Mouse (Mus musculus) hindbrain, embryonic 14.5 days (tissue): Measurements from ENCODE around the gene Grid1. TPM values are rescaled to one million over a fixed set of nuclear protein-coding genes. Genes with fewer than 3 reads are reported as not detected.

Experiments used
- ATAC-seq: fragments of 200-750 bp; cut with Nextera tagmentation; 2 replicates; pipeline ENCODE4 v1.8.0; 2017; ENCODE audit warnings: moderate number of reproducible peaks, mild to moderate bottlenecking, moderate TSS enrichment, moderate library complexity; ENCODE audit not compliant: low FRiP score
- DNase-seq: peaks from one replicate; pipeline ENCODE4 v3.0.0-alpha.2; 2015; ENCODE audit warnings: low spot score
- H3K27ac ChIP-seq: fragments of 300-500 bp; sonication (generic); 2 replicates; pipeline ENCODE4 v1.5.1; 2014; ENCODE audit warnings: mild to moderate bottlenecking, moderate library complexity
- H3K27me3 ChIP-seq: fragments of 300-500 bp; sonication (generic); 2 replicates; pipeline ENCODE4 v1.6.1; 2014; ENCODE audit warnings: mild to moderate bottlenecking, low read length, mixed read lengths; ENCODE audit not compliant: control insufficient read depth, insufficient read depth
- H3K36me3 ChIP-seq: fragments of 300-500 bp; sonication (generic); replicated peaks from 2 replicates; pipeline ENCODE4 v1.6.1; 2014; ENCODE audit not compliant: control insufficient read depth, insufficient read depth
- H3K4me1 ChIP-seq: fragments of 300-500 bp; sonication (generic); replicated peaks from 2 replicates; pipeline ENCODE4 v1.6.1; 2014; ENCODE audit warnings: antibody characterized with exemption, low read length, mixed read lengths; ENCODE audit not compliant: control insufficient read depth, insufficient read depth
- H3K4me2 ChIP-seq: fragments of 300-500 bp; sonication (generic); replicated peaks from 2 replicates; pipeline ENCODE4 v1.6.1; 2014; ENCODE audit warnings: mild to moderate bottlenecking, moderate library complexity
- H3K4me3 ChIP-seq: fragments of 300-500 bp; sonication (generic); replicated peaks from 2 replicates; pipeline ENCODE4 v1.5.1; 2014; ENCODE audit warnings: mild to moderate bottlenecking, low read length
- H3K9ac ChIP-seq: fragments of 300-500 bp; sonication (generic); 2 replicates; pipeline ENCODE4 v1.6.1; 2014
- H3K9me3 ChIP-seq: fragments of 300-500 bp; sonication (generic); 2 replicates; pipeline ENCODE4 v1.6.1; 2016; ENCODE audit warnings: low read length; ENCODE audit not compliant: control insufficient read depth
- WGBS: fragments of 180-500 bp; shearing (Covaris S2); extraction: QIAGEN DNeasy Blood & Tissue Kit; methylation state at CpG from one replicate; pipeline ENCODE4 v1.1.7; 2014; 5-methylcytosine and 5-hydroxymethylcytosine counted together
- polyA plus RNA-seq: library from polyadenylated mRNA; unstranded; fragments of >200 nt; fragmentation: Nextera tagmentation; extraction: Ambion mirVana; gene quantifications from 2 replicates; pipeline ENCODE4 v1.2.1, GENCODE M21; 2014

Gene Grid1
- polyA plus RNA-seq, 1 experiment from 2014 or later: 7.7 TPM

DNA sequence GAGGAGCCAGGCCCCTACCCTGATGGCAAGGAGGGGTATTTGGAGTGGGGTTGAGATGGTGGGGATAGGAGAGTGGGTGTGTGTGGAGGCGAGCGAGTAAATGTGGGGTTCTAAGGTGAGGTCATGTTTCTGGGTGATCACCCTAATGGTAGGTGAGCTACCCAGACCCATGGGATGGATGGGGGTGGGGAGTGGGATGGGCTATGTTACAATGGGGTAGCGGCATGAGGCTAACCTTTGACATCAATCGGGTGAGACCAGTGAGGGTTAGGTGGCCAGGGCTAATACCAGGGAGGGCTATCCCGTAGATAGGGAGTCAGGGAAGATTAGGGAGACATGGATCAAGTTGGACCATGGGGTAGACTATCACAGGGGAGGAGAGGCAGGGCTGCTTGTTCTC, 27.7 kb downstream of the Grid1 start:
- Histone ChIP-seq H3K9ac (no peak overlapping the region), H3K36me3 (no peaks in the 10 kb centered on the region), H3K9me3 (no peaks in the 10 kb centered on the region), H3K4me1 (no peaks in the 10 kb centered on the region; the same call in 1 of the 2 replicates), H3K27me3 (no peaks in the 10 kb centered on the region), H3K27ac (no peak overlapping the region), H3K4me2 (no peak overlapping the region), H3K4me3 (no peak overlapping the region)
- WGBS: 95% methylated on average over 5 of the region's 5 CpGs
- ATAC-seq (0 out of 2 replicates have a peak, but pooled peaks have one; percentile 31), DNase-seq (no peak)

GRCm38 (mm10) chr14:34860891-34861780, 41.2 kb downstream of the Grid1 start:
- WGBS: 81% methylated on average over 9 of the region's 9 CpGs
- Histone ChIP-seq H3K9ac (no peak overlapping the region), H3K36me3 (no peaks in the 10 kb centered on the region), H3K4me2 (no peak overlapping the region), H3K27me3 (no peaks in the 10 kb centered on the region), H3K4me3 (no peak overlapping the region), H3K4me1 (no peaks in the 10 kb centered on the region), H3K9me3 (no peaks in the 10 kb centered on the region), H3K27ac (no peak overlapping the region)
- DNase-seq (no peak), ATAC-seq (no peak)

GRCm38 (mm10) chr14:34867266-34867665, 47.4 kb downstream of the Grid1 start:
- H3K27ac ChIP-seq: no peak overlapping the region
- 26% methylated on average over 5 of the region's 5 CpGs for WGBS
- H3K36me3 ChIP-seq: no peaks in the 10 kb centered on the region
- no peak overlapping the region for H3K9ac ChIP-seq
- ATAC-seq: no peak
- no peak overlapping the region for H3K4me3 ChIP-seq
- H3K9me3 ChIP-seq: no peaks in the 10 kb centered on the region
- H3K4me1 ChIP-seq: no peaks in the 10 kb centered on the region
- no peaks in the 10 kb centered on the region for H3K27me3 ChIP-seq
- H3K4me2 ChIP-seq: no peak overlapping the region
- peak; percentile 55 for DNase-seq

- no peaks in the 10 kb centered on the region for H3K9me3 ChIP-seq
- H3K9ac ChIP-seq: no peak overlapping the region
- no peak overlapping the region for H3K4me2 ChIP-seq
- H3K27ac ChIP-seq: no peak overlapping the region
- H3K4me1 ChIP-seq: 0 out of 2 replicates have a peak, but pooled peaks cover 2% of the 10 kb centered on the region
- H3K4me3 ChIP-seq: no peak overlapping the region
- 59% methylated on average over 6 of the region's 6 CpGs for WGBS
- ATAC-seq (peak; percentile 77), DNase-seq (peak; percentile 57)
- no peaks in the 10 kb centered on the region for H3K27me3 ChIP-seq
- H3K36me3 ChIP-seq: no peaks in the 10 kb centered on the region
Observed at GRCm38 (mm10) chr14:34868513-34869260, 48.8 kb downstream of the Grid1 start.

- DNase-seq: no peak
- H3K4me2 ChIP-seq: no peak overlapping the region
- H3K4me1 ChIP-seq: peaks cover 29% of the 10 kb centered on the region
- no peak overlapping the region for H3K4me3 ChIP-seq
- no peak overlapping the region for H3K27ac ChIP-seq
- no peaks in the 10 kb centered on the region for H3K36me3 ChIP-seq
- H3K9ac ChIP-seq: no peak overlapping the region
- no peaks in the 10 kb centered on the region for H3K9me3 ChIP-seq
- 27% methylated on average over 6 of the region's 6 CpGs for WGBS
- ATAC-seq: no peak; the same call in 1 of the 2 replicates
- no peaks in the 10 kb centered on the region for H3K27me3 ChIP-seq
Observed at GRCm38 (mm10) chr14:34879996-34880395, 60.1 kb downstream of the Grid1 start.

DNA sequence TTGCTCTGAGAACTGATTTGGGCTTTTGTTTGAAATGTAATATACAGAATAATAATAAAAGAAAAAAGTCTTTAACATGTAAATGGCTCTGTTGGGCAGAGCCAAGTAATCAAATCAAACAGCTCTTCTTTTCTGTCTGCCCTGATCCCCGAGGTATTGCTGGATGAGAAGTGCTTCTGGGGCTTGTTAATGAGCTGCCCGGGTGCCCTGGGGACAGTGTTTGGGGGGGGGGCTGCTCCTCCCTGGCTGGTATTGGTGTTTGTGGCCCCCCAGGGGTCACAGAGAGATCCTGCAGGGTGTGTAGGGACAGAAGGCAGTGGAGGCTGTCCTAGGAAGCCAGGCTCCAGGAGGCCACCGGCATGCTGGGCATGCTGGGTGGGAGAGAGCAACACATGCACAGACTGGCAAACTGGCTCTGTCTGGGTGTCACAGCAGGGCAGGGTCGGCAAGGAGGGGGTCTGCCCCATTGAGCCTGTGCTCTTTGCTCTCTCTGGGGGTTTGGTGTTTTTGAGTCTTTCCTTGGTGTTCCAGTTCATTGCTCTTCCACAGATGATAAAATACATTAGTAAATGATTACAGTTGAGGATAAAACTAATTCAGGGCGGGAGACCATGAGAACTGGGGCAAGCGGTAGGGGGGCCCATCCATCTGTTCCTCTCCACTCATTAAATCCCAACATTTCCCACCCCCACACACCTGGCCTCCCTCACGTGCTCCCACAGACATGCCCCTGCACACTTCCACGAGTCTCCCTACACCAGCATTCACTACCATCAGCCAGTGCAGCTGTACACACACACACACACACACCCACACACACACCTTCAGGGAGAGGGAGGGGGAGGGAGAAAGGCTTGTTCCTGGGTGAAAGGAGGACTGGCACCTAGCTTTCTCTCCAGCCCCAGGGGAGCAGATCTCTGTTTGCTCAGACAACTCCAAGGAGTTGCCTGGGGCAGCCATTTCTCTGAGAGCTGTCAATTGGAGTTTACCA, 60.8 kb downstream of the Grid1 start:
- no peak overlapping the region for H3K9ac ChIP-seq
- H3K4me3 ChIP-seq: no peak overlapping the region
- 15% methylated on average over 8 of the region's 8 CpGs for WGBS
- H3K9me3 ChIP-seq: no peaks in the 10 kb centered on the region
- no peaks in the 10 kb centered on the region for H3K27me3 ChIP-seq
- H3K4me1 ChIP-seq: peaks cover 28% of the 10 kb centered on the region
- DNase-seq: no peak
- no peak overlapping the region for H3K4me2 ChIP-seq
- ATAC-seq: peak; percentile 63
- H3K36me3 ChIP-seq: no peaks in the 10 kb centered on the region
- H3K27ac ChIP-seq: no peak overlapping the region

- WGBS: 97% methylated on average over 11 of the region's 11 CpGs
- no peak for DNase-seq
- Histone ChIP-seq H3K27ac (no peak overlapping the region), H3K9me3 (no peaks in the 10 kb centered on the region), H3K27me3 (no peaks in the 10 kb centered on the region), H3K9ac (no peak overlapping the region), H3K4me1 (peaks cover 20% of the 10 kb centered on the region), H3K4me2 (no peak overlapping the region), H3K36me3 (no peaks in the 10 kb centered on the region), H3K4me3 (no peak overlapping the region)
- no peak for ATAC-seq
Observed at GRCm38 (mm10) chr14:34884194-34884593, 64.3 kb downstream of the Grid1 start.

DNA sequence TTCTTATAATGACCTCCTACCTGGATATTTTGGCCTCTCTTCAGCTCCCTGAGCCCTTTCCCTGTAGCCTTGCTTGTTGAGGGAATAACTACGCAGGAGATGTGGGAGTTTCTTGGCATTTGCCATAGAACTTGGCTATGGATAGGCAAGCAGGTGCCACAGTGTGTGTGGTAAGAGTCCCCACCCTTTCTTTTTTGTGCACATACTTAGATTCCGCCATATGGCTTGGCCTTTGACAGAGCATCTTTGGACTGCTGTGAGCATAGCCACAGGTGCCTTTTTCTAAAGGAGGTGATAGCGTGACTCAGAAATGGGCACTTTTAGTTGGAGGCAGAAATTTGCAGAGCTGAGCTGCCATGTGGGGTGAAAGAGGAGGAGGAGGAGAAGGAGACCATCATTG, 64.7 kb downstream of the Grid1 start:
- no peak for DNase-seq
- ATAC-seq: no peak
- no peaks in the 10 kb centered on the region for H3K9me3 ChIP-seq
- 94% methylated on average over 3 of the region's 3 CpGs for WGBS
- H3K27me3 ChIP-seq: no peaks in the 10 kb centered on the region
- H3K4me2 ChIP-seq: no peak overlapping the region
- H3K9ac ChIP-seq: no peak overlapping the region
- no peaks in the 10 kb centered on the region for H3K36me3 ChIP-seq
- H3K4me1 ChIP-seq: peaks cover 20% of the 10 kb centered on the region
- no peak overlapping the region for H3K4me3 ChIP-seq
- H3K27ac ChIP-seq: no peak overlapping the region
